Mouse (Mus musculus) frontal cortex, postnatal 10 days (tissue): Measurements from ENCODE around the gene Castor2.

Experiments used
- DNase-seq, 2 experiments: peaks; one replicate each; pipeline ENCODE4 v3.0.0; 2022; ENCODE audit warnings: low spot score in 2 of 2, mixed read lengths in 1 of 2

Castor2 gene

DNA sequence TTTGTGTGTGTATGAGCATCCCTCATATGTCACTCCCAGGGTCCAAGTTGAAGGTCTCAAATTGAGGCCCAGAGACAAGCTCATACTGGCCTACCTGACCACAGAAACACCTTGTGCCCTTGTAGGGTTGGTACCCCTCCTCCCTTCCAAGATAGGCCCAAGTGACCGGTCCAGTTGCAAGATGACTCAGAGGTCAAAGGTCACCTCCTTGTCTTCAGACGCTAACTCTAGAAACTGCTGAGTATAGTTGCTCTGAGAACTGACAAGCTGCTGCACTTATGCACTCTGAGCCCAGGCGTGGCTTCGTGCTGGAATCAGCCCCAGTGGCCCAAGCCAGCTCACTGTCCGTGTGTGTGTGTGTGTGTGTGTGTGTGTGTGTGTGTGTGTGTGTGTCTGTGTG, 2.4 kb downstream of the Castor2 start:
- no peak for DNase-seq

DNA sequence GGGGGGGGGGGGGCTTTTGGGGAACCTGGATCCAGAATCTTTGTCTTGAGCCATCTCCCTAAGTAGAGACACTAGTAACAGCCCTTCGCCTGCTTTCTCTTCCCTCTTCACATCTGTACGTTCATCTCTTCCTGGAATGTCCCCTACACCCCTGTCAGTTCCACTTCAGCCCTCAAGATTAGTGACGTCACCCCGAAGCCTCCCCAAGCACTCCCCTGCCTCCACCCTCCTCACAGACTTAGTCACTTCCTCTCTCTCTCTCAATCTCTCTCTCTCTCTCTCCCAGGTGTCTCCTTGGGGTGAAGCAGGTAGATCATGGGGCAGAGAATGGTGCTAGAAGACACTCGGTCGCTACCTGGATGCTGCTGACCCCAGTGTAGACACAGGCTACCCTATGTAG, 3.2 kb downstream of the Castor2 start:
- DNase-seq, result no peak

DNA sequence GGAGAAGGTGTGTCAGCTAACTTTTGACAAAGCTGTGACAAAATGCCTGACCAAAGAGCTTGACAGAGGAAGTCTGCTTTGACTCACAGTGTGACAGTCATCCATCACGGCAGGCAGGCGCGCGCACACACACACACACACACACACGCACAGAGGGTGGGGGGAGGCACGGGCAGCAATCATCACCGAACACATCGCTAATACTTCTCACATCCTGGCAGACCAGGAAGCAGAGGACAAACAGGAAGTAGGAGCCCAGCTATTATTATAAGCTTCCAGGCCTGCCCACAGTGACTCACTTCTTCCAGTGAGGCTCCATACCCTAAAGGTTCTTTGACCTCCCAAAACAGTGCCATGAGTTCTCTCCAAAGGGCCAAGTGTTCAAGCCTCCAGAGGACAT, 6.3 kb downstream of the Castor2 start:
- DNase-seq, result no peak

DNA sequence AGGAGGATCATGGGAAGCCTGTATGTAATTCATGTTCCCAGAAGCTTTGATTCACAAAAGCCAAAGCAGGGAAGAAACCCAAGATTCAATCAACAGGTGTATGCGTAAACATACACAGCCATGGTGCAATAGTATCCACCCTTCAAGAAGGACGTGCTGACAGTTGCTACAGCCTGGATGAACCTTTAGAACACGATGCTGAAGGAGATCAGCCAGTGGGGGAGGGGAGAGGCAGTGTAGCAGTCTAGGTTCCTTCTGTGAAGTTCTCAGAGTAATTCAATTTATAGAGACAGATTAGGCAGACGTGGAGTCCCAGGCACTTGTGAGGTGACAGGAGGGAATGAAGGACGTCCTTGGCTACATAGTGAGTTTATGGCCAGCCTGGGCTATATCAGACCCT, 15.5 kb downstream of the Castor2 start:
- no peak for DNase-seq

DNA sequence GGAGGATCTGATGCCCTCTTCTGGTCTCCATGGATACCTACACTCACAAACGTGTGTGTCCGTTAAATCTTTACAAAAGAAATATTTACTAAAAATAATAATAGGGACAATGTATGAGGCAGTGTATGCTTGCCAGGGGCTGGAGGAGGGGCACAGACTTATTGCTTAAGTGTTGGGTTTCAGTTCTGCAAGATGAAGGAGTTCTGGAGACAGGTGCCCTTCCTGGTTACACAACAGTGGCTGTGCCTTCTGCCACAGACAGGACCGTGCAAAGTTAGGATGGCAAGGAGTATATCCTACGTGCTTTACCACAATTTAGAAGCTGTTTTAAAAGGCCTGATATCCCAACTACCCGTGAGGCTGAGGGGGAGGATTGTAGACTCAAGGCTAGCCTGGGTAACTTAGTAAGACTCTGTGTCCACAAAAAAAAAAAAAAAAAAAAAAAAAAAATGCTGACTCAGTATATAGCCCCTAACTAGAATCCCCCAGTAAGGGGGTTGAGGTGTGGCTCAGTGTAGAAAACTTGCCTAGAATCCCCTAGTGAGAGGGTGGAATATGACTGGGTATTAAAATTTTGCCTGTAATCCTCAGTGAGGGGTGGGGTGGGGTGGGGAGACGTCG, 16.2 kb downstream of the Castor2 start:
- DNase-seq, result no peak

DNA sequence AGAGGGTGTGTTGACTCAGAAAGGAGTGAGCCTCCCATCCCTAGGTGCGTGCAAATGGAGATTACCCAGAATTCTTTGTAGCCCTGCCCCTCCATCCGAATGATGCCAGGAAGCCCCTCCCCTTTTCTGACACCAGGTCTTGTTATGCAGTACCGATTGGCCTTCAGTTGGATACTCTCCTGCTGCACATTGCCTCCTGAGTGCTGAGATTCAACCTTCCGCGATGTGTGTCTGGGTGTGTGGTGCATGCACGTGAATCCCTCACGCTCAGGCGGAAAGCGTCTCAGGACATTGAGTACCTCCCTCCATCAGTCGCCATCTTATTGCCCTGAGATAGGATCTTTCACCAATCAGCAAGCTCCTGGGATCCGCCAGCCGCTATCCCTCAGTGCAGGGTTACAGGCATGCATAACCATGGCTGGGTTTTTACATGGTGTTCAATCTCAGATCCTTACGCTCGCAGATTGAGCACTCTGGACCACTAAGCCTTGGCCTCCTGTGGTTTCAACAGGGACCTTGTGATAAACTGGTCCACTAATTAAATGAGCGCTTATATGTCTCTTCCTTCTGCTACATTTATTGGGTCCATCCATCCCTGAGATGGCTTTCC, 19.4 kb downstream of the Castor2 start:
- no peak for DNase-seq

DNA sequence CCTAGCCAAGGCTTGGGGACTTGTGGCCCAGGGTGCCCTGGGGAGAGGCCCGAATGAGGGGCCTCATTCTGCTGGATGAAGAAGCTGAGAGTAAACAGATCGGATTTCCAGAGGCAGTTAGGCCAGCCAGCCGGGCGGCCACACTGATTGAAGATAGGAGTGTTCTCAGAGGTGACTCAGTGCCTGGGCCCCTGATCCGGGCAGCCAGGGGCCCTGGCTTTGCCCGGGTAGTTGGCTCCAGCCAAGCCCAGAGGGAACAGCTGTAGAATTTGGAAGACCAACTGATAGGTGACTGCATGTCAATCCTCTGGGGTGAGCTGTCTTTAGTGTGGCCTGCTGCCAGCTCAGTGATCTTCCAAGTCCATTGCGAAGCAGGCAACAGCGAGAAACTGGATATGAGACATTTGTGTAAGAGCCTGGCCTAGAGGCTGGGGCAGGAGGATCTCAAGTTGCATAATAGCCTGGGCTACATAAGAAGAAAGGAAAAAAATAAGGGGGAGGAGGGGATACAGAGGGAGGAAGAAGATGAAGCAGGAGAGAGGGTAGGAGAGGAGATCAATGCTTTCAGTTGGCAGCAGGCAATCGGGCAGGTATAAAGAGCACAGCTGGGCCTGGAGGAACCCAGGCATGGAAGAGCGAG, 20.1 kb downstream of the Castor2 start:
- DNase-seq, result no peak

DNA sequence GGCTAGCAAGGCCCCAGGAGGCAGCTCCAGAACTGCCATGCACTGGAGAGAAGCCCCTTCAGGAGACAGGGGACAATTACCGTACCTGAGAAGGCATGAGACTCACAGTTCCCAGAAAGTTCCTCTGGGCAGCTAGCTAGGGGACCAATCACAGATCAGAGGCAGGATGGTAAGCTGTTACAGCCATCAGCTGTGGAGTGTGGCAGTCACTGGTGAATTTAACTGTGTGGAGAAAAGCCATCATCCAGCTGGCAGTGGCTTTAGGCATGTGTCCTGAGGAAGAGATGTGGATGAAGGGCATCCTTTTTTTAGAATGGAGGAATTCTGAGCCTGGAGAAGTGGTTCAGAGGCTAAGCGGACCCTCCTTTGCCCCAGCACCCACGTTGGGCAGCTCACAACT, 20.6 kb downstream of the Castor2 start:
- no peak for DNase-seq

DNA sequence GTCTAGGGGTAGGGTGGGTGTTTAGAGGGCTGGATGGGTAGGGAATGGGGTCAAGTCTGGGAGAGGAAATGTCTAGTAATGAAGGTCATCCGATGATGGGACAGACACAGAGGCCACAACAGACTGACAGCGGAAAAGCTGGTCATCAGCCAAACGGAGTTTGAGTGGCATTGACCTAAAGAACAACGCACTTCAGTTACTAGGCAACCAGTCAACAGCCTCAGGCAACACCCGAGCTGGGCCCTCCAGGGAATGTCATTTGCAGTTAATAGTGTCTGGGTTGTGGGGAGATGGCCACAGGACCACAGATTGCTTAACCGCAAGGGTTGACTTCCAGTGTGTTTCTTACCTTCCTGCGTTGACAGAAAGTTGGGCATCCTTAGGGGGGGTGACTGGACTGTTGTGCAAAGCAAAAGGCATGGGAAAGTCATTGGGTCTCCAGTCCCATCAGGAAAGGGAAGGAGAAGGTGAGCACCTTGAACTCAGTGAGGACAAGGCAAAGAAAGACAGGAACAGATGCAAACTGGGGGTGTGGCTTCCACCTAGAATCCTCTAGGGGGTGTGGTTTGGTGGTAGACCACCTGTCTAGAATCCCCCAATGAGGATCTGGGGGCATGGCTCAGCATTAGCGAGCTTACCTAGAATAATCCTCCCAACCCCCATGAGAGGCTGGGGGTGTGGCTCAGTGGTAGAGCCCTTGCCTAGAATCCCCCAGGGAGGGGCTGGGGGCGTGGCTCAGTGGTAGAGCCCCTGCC, 21.8 kb downstream of the Castor2 start:
- DNase-seq, result no peak

DNA sequence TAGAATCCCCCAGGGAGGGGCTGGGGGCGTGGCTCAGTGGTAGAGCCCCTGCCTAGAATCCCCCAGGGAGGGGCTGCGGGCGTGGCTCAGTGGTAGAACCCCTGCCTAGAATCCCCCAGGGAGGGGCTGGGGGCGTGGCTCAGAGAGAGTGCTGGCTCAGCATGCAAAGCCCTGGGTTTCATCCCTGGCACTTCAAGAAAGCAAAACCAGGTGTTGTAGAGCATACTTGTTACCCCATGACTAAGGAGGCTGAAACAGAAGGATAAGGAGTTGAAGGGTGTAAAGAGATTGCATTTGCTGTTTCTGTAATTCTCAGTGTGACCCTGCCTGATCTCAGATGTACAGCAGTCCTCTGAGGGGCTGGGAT, 22.4 kb downstream of the Castor2 start:
- no peak for DNase-seq

DNA sequence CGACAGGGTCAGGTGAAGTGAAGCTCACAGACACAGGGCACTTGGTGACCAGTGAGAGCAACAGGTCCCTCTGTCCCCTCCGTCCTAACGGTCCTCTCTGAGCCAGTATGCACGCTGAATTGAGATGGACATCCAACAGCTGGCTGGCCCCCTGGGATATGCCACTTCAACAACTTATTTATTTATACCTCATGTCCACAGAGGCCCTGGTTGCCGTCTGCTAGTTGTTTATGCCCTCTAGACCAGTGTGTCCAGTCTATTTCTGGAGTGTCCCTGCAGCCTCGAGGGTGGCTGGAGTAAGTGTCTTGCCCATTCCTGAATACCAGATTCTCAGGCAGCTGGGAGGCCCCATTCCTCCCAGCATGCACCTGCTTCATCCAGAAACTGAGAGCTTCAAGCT, 24.3 kb downstream of the Castor2 start:
- DNase-seq, result no peak

DNA sequence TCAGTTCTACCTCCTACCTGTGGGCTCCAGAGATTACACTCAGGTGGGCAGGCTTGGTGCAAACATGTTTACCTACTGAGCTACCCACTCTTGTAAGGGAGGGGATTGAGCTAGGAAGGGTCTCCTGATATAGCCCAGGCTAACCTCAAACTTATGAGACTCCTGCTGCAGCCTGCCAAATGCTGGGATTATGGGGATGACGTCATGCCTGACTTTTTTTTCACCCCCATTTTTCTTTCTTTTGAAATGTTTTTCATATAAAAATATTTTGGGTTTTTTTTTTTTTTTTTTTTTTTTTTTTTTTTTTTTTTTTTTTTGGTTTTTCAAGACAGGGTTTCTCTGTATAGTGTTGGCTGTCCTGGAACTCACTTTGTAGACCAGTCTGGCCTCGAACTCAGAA, 26.7 kb downstream of the Castor2 start:
- no peak for DNase-seq

DNA sequence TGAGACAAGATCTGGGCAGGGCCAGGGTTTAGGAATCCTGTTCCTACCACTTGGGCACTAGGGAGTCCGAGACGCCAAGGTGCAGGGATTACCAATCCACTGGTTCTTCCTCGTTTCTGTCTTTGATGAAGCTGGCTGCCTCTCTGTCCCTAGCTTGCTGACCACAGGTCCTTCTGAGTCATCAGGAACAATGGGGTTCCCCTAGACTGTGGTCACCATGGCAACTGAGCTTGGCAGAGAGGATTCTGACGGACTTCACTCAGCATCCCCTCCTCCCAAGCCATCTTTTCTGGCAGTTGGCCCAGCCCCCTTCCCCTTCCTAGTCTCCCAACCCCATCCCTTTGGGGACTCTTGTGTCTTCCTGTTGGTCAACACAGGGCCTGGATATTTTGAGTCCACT, 32.1 kb downstream of the Castor2 start:
- no peak for DNase-seq

DNA sequence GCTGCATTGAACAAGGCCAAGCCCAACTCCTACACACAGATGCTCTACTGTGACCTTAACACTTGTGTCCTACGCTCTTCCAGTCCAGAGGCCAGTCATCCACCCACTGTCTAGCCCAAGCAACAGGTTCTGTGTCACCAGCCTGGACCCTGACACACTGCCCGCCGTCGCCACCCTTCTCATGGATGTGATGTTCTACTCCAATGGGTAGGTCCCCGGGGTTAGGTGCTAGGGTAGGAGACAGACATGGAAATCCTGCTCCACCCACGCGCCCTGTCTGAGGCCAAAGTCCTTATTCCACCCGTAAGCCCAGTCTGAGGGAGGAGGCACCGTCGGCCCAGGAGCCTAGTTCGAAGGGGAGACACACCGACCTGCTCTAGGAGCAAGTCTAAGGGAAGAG, 36.5 kb downstream of the Castor2 start:
- no peak for DNase-seq

DNA sequence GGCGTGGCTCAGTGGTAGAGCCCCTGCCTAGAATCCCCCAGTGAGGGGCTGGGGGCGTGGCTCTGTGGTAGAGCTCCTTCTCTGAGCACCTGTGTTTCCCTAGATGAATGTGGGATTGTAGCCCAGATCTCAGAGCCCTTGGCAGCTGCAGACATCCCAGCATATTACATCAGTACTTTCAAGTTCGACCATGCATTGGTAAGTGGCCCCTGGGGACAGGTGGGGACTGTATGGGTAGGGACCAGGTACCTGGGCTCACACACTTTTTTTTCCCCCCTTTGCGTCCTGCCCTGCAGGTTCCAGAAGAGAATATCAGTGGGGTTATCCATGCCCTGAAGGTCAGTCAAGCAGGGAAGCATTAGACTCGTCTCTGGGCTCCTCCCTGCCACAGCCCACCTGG, 38.4 kb downstream of the Castor2 start:
- no peak for DNase-seq

DNA sequence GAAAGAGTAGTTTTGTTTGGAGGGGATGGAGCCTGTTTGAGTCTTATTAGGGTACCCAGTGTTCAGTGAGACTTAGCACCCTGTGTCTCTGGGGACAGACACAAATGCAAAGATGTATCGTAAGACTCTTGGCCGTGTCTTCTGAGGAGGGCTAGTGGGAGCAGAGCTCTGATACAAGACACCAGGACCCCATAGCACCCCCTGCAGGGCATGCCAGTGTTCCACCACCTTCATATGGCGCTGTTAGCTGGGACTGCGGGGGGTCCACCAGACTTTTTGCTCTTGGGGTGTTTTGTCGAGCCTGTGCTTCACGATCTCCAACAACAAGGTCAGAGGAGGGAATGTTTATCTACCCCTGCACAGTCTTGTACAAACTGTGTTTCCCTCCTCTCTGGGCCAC, 39.9 kb downstream of the Castor2 start:
- DNase-seq, result no peak

DNA sequence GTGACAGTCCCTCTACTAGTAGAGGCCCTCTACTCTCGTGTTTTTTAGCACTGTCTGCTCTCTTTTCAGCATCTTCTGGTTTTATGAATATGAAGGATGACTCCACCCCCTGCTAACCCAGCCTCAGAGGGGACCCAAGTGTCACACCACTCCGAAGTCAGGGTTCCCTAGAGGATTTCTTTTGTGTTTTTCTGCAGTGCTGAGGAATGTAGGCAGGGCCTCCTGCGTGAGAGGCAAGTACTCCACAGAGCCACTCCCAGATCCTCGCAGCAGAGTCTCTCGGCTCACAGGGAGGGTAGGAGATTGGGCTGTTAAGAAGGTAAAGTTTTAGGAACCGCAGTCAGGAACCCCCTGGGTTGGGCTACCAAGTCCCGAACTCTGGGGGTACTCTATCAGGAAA, 41.7 kb downstream of the Castor2 start:
- no peak for DNase-seq

DNA sequence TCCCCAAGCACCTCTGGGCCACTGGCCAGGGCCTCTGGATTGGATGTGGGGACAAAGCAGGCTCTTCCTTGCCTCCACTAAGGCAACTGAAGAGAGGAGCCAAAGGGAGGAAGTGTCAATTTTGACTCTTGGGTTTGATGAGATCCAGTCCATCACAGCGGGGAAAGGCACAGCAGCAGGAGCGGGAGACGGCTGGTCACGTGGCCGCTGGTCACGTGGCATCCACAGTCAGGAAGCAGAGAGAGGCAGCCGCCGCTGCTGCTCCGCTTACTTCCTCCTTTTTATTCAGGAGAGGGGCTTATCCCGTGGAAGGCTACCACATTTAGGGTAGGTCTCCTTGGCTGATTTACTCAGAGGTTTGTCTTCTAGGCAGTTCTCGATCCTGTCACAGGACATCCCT, 42.9 kb downstream of the Castor2 start:
- DNase-seq, result no peak

DNA sequence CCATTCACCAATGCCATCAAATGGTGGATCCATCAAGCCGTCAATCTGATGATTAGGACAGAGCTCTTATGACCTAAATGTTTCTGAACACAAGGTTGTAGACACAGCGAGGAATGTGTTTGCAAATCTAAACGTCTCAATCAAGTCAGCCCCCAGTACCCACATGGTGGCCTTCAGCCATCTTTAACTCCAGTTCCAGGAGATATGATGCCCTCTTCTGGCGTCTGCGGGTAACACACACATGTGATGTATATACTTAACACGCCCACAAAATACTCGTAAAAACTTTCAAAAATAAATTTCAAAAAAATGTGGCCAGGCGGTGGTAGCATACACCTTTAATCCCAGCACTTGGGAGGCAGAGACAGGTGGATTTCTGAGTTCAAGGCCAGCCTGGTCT, 45.5 kb downstream of the Castor2 start:
- no peak for DNase-seq

DNA sequence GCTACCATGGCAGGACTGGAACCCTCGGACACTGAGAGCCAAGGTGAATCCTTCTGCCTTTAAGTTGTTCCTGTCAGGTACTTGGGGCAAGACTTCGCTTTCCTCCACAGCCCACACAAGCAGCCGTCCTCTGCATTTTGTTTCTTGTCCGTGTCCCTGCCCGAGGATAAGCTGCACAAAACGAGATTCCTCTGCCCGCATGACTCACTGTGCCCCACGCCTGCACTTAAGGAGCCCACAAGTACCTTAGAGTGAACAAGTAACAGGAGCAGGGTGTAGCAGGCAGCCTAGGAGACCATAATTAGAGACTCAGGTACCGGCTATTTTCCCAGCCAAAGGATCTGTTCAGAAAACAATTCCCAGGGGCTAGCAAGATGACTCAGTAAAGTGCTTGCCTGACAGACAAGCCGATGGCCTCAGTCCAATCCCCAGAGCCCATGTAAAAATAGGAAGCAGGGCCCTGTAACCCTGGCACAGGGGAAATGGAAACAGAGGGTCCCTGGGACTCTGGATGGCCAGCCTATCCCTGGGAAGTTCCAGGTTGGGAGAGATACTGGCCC, 47.8 kb downstream of the Castor2 start:
- DNase-seq, result no peak

DNA sequence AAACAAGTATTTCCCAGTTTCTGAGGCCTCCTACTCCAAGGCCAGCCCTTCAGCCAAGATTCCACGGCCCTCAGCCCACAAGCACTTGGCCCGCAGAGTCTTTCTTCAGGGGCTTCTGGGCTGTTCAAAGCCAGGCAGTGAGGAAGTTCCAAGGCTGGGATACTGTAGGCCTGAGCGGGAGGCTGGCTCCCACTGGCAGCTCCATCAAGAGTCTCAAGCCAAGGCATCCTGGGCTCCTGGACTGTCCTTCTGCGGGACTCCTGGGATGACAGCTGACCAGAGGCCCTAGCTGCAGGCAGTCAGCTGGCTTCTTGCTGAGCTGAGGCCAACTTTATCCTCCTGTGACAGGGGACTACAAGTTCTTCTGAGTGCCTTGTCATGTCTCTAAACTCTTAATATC, 48.6 kb downstream of the Castor2 start:
- no peak for DNase-seq

DNA sequence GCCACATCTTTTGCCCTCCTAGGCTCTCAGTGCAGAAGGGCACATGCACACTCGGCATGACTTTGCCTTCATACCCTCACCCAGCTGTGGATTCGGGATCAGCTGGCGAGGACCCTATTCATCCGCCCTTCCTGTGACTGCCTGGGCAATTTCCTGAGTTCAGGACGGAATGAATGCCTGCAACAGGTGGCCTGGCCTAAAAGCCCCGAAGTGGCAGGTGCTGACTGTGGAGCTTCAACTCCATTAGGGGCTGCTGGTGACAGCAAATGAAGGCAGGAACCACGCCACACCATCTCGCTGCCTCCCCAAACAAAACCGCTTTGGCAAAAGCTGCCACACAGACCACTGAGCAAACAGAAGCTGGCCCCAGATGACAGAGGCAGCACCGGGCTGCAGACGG, 52.4 kb downstream of the Castor2 start:
- DNase-seq, result no peak
